Mouse (Mus musculus): Measurements from ENCODE around the gene Krt75. TPM values are rescaled to one million over a fixed set of nuclear protein-coding genes. Genes with fewer than 3 reads are reported as not detected.

Krt75 gene
- polyA plus RNA-seq (2012; rRNA removed), result not detected in 2 replicates

- Histone ChIP-seq H3K27me3 (ENCODE audit: control insufficient read depth, insufficient read depth, low read length) (peaks cover 20% of the 10 kb centered on the region), H3K4me3 (ENCODE audit: low read depth, low read length) (no peak within 1 kb of the TSS), H3K36me3 (ENCODE audit: control insufficient read depth, insufficient read depth, low read length) (no peaks in the 10 kb centered on the region), H3K27ac (ENCODE audit: insufficient read depth, low read depth, low read length) (no peak within 1 kb of the TSS), H3K4me1 (ENCODE audit: control insufficient read depth, insufficient read depth, insufficient read length, low read length) (no peaks in the 10 kb centered on the region)
- 49% methylated on average over 15 of the region's 15 CpGs for WGBS
- TF ChIP-seq CTCF (IDR thresholded peaks at IDR 0.05; ENCODE audit: extremely low read depth, insufficient read length, insufficient replicate concordance, low read depth, low read length), result no peak
- no peak for TF ChIP-seq POLR2A (IDR thresholded peaks at IDR 0.05; ENCODE audit: low read depth, low read length)
These were observed at the start of gene Krt75 for GRCm38 (mm10) chr15:101573796-101574345. Krt75 (minus strand) TSS chr15:101573904.

GRCm38 (mm10) chr15:101599123-101599522 is 25.4 kb upstream of the Krt75 start:
- Histone ChIP-seq H3K27ac (ENCODE audit: insufficient read depth, low read depth, low read length) (no peak overlapping the region), H3K4me1 (ENCODE audit: control insufficient read depth, insufficient read depth, insufficient read length, low read length) (no peaks in the 10 kb centered on the region), H3K27me3 (ENCODE audit: control insufficient read depth, insufficient read depth, low read length) (peaks cover 4% of the 10 kb centered on the region; the same call in 1 of the 2 replicates), H3K36me3 (ENCODE audit: control insufficient read depth, insufficient read depth, low read length) (no peaks in the 10 kb centered on the region), H3K4me3 (ENCODE audit: low read depth, low read length) (no peak overlapping the region)
- TF ChIP-seq POLR2A (IDR thresholded peaks at IDR 0.05; ENCODE audit: low read depth, low read length) (no peak), CTCF (IDR thresholded peaks at IDR 0.05; ENCODE audit: extremely low read depth, insufficient read length, insufficient replicate concordance, low read depth, low read length) (no peak)
- WGBS, result 26% methylated on average over 6 of the region's 6 CpGs

- H3K4me3 ChIP-seq (ENCODE audit: low read depth, low read length), result no peak overlapping the region
- peaks cover 4% of the 10 kb centered on the region; the same call in 1 of the 2 replicates for H3K27me3 ChIP-seq (ENCODE audit: control insufficient read depth, insufficient read depth, low read length)
- 69% methylated on average over 10 of the region's 10 CpGs for WGBS
- no peak overlapping the region for H3K27ac ChIP-seq (ENCODE audit: insufficient read depth, low read depth, low read length)
- H3K36me3 ChIP-seq (ENCODE audit: control insufficient read depth, insufficient read depth, low read length), result no peaks in the 10 kb centered on the region
- TF ChIP-seq CTCF (IDR thresholded peaks at IDR 0.05; ENCODE audit: extremely low read depth, insufficient read length, insufficient replicate concordance, low read depth, low read length), result peak; percentile 27; the same call in 1 of the 2 replicates
- no peak for TF ChIP-seq POLR2A (IDR thresholded peaks at IDR 0.05; ENCODE audit: low read depth, low read length)
- H3K4me1 ChIP-seq (ENCODE audit: control insufficient read depth, insufficient read depth, insufficient read length, low read length), result no peaks in the 10 kb centered on the region
These were observed 14.5 kb upstream of the Krt75 start for GRCm38 (mm10) chr15:101588216-101588615.

DNA sequence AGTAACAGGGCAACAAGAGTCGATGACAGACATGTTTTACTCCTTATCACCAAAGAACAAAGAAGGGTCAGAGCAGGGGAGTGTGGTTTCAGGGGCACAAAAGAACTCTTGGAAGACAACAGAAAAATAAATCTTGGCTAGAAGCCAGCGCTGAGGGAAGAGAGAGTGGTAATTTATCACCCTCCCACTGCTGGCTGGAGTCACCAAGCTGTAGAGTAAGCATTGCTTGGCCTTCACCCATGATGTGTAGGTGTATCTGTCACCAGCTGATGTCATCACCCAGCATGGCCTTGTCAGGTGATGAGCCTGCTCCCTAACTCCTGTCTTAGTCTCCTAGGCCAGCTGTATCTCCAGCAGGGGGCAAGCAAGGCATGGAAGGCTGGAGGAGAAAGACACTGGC is 10.8 kb upstream of the Krt75 start:
- Histone ChIP-seq H3K36me3 (ENCODE audit: control insufficient read depth, insufficient read depth, low read length) (no peaks in the 10 kb centered on the region), H3K4me1 (ENCODE audit: control insufficient read depth, insufficient read depth, insufficient read length, low read length) (no peaks in the 10 kb centered on the region), H3K27me3 (ENCODE audit: control insufficient read depth, insufficient read depth, low read length) (peaks cover 7% of the 10 kb centered on the region; the same call in 1 of the 2 replicates), H3K4me3 (ENCODE audit: low read depth, low read length) (no peak overlapping the region), H3K27ac (ENCODE audit: insufficient read depth, low read depth, low read length) (no peak overlapping the region)
- 16% methylated on average over 2 of the region's 2 CpGs for WGBS
- TF ChIP-seq POLR2A (IDR thresholded peaks at IDR 0.05; ENCODE audit: low read depth, low read length), result no peak

- no peaks in the 10 kb centered on the region for H3K4me1 ChIP-seq (ENCODE audit: control insufficient read depth, insufficient read depth, insufficient read length, low read length)
- no peaks in the 10 kb centered on the region for H3K36me3 ChIP-seq (ENCODE audit: control insufficient read depth, insufficient read depth, low read length)
- no peak overlapping the region for H3K27ac ChIP-seq (ENCODE audit: insufficient read depth, low read depth, low read length)
- TF ChIP-seq POLR2A (IDR thresholded peaks at IDR 0.05; ENCODE audit: low read depth, low read length) (no peak), CTCF (IDR thresholded peaks at IDR 0.05; ENCODE audit: extremely low read depth, insufficient read length, insufficient replicate concordance, low read depth, low read length) (no peak)
- 69% methylated on average over 8 of the region's 8 CpGs for WGBS
- H3K4me3 ChIP-seq (ENCODE audit: low read depth, low read length), result no peak overlapping the region
- H3K27me3 ChIP-seq (ENCODE audit: control insufficient read depth, insufficient read depth, low read length), result peaks cover 9% of the 10 kb centered on the region; the same call in 1 of the 2 replicates
These were observed 9.7 kb upstream of the Krt75 start for GRCm38 (mm10) chr15:101583211-101583965.

DNA sequence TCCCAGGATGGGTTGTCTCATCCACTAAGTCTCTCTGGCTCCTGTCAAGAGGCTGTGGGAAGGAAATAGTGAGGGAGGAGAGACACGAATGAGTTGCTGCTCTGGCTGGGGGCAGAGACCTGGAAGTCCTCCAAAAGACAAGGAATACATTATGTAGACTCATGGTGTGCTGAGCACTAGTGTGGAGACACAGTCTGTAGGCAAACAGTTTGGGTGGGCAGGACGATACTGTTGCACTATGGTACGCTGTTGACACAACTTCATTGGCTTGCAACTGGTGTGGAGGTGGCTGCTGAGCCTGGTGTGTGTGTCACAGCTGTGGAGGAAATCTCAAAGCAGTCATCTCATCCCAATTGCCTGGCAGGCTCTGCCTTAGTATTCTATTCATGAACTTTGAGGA is 8.0 kb upstream of the Krt75 start:
- WGBS, result 59% methylated on average over 3 of the region's 3 CpGs
- TF ChIP-seq POLR2A (IDR thresholded peaks at IDR 0.05; ENCODE audit: low read depth, low read length) (no peak), CTCF (IDR thresholded peaks at IDR 0.05; ENCODE audit: extremely low read depth, insufficient read length, insufficient replicate concordance, low read depth, low read length) (no peak)
- Histone ChIP-seq H3K36me3 (ENCODE audit: control insufficient read depth, insufficient read depth, low read length) (no peaks in the 10 kb centered on the region), H3K27me3 (ENCODE audit: control insufficient read depth, insufficient read depth, low read length) (0 out of 2 replicates have a peak, but pooled peaks cover 5% of the 10 kb centered on the region), H3K27ac (ENCODE audit: insufficient read depth, low read depth, low read length) (no peak overlapping the region), H3K4me3 (ENCODE audit: low read depth, low read length) (no peak overlapping the region), H3K4me1 (ENCODE audit: control insufficient read depth, insufficient read depth, insufficient read length, low read length) (no peaks in the 10 kb centered on the region)

- no peak for TF ChIP-seq POLR2A (IDR thresholded peaks at IDR 0.05; ENCODE audit: low read depth, low read length)
- TF ChIP-seq CTCF (IDR thresholded peaks at IDR 0.05; ENCODE audit: extremely low read depth, insufficient read length, insufficient replicate concordance, low read depth, low read length), result no peak
- Histone ChIP-seq H3K36me3 (ENCODE audit: control insufficient read depth, insufficient read depth, low read length) (no peaks in the 10 kb centered on the region), H3K27me3 (ENCODE audit: control insufficient read depth, insufficient read depth, low read length) (peaks cover 22% of the 10 kb centered on the region), H3K27ac (ENCODE audit: insufficient read depth, low read depth, low read length) (no peak overlapping the region), H3K4me3 (ENCODE audit: low read depth, low read length) (no peak overlapping the region), H3K4me1 (ENCODE audit: control insufficient read depth, insufficient read depth, insufficient read length, low read length) (no peaks in the 10 kb centered on the region)
- WGBS, result 37% methylated on average over 5 of the region's 5 CpGs
These were observed 1.8 kb upstream of the Krt75 start for GRCm38 (mm10) chr15:101575506-101575905.

Data from small intestine, adult 2 months (tissue).